Mouse (Mus musculus): ENCODE data around the gene Ppp2ca. TPM values are rescaled to one million over a fixed set of nuclear protein-coding genes. Genes with fewer than 3 reads are reported as not detected.
"Not testable (repeated sequence)": the region's sequence is repeated elsewhere in the genome, so short reads cannot be mapped to it uniquely, and the experiment has no call there.

The Ppp2ca gene
- polyA plus RNA-seq, 1 experiment = 56.9 TPM

GRCm38 (mm10) chr11:52122045-52122444 is 23.6 kb downstream of the Ppp2ca start:
- Histone ChIP-seq H3K27ac (ENCODE audit: insufficient read depth, low read depth, low read length) (no peak overlapping the region), H3K4me3 (ENCODE audit: insufficient read depth, low read depth, low read length) (no peak overlapping the region), H3K4me1 (ENCODE audit: control insufficient read depth, insufficient read depth, low read length) (no peaks in the 10 kb centered on the region)
- no peak for TF ChIP-seq POLR2A (IDR thresholded peaks at IDR 0.05; ENCODE audit: insufficient read depth, low read depth, low read length)
- TF ChIP-seq CTCF (IDR thresholded peaks at IDR 0.05; ENCODE audit: insufficient read depth, low read depth, low read length) = no peak
- 87% methylated on average over 6 of the region's 6 CpGs for WGBS

- no peak for TF ChIP-seq CTCF (IDR thresholded peaks at IDR 0.05; ENCODE audit: insufficient read depth, low read depth, low read length)
- no peak for TF ChIP-seq POLR2A (IDR thresholded peaks at IDR 0.05; ENCODE audit: insufficient read depth, low read depth, low read length)
- no peak overlapping the region for H3K27ac ChIP-seq (ENCODE audit: insufficient read depth, low read depth, low read length)
- WGBS = 86% methylated on average over 4 of the region's 4 CpGs
- peaks cover 5% of the 10 kb centered on the region for H3K4me1 ChIP-seq (ENCODE audit: control insufficient read depth, insufficient read depth, low read length)
- no peak overlapping the region for H3K4me3 ChIP-seq (ENCODE audit: insufficient read depth, low read depth, low read length)
These were observed 26.0 kb downstream of the Ppp2ca start for GRCm38 (mm10) chr11:52124468-52124867.

- TF ChIP-seq CTCF (IDR thresholded peaks at IDR 0.05; ENCODE audit: insufficient read depth, low read depth, low read length) (no peak), POLR2A (IDR thresholded peaks at IDR 0.05; ENCODE audit: insufficient read depth, low read depth, low read length) (no peak)
- H3K4me3 ChIP-seq (ENCODE audit: insufficient read depth, low read depth, low read length) = no peak overlapping the region
- peaks cover 9% of the 10 kb centered on the region for H3K4me1 ChIP-seq (ENCODE audit: control insufficient read depth, insufficient read depth, low read length)
- no peak overlapping the region for H3K27ac ChIP-seq (ENCODE audit: insufficient read depth, low read depth, low read length)
- WGBS = 70% methylated on average over 3 of the region's 3 CpGs
These were observed 28.7 kb downstream of the Ppp2ca start for GRCm38 (mm10) chr11:52127169-52127568.

GRCm38 (mm10) chr11:52127760-52128159 is 29.3 kb downstream of the Ppp2ca start:
- WGBS = 68% methylated on average over 5 of the region's 5 CpGs
- no peak overlapping the region for H3K27ac ChIP-seq (ENCODE audit: insufficient read depth, low read depth, low read length)
- H3K4me3 ChIP-seq (ENCODE audit: insufficient read depth, low read depth, low read length) = no peak overlapping the region
- H3K4me1 ChIP-seq (ENCODE audit: control insufficient read depth, insufficient read depth, low read length) = peaks cover 9% of the 10 kb centered on the region
- TF ChIP-seq CTCF (IDR thresholded peaks at IDR 0.05; ENCODE audit: insufficient read depth, low read depth, low read length) (no peak), POLR2A (IDR thresholded peaks at IDR 0.05; ENCODE audit: insufficient read depth, low read depth, low read length) (no peak)

- peaks cover 9% of the 10 kb centered on the region for H3K4me1 ChIP-seq (ENCODE audit: control insufficient read depth, insufficient read depth, low read length)
- 46% methylated on average over 5 of the region's 5 CpGs for WGBS
- no peak for TF ChIP-seq CTCF (IDR thresholded peaks at IDR 0.05; ENCODE audit: insufficient read depth, low read depth, low read length)
- no peak overlapping the region for H3K4me3 ChIP-seq (ENCODE audit: insufficient read depth, low read depth, low read length)
- peak overlapping the region; percentile 41; the same call in 1 of the 2 replicates for H3K27ac ChIP-seq (ENCODE audit: insufficient read depth, low read depth, low read length)
These were observed 30.0 kb downstream of the Ppp2ca start for GRCm38 (mm10) chr11:52128316-52129061.

- H3K4me1 ChIP-seq (ENCODE audit: control insufficient read depth, insufficient read depth, low read length) = peaks cover 9% of the 10 kb centered on the region
- TF ChIP-seq POLR2A (IDR thresholded peaks at IDR 0.05; ENCODE audit: insufficient read depth, low read depth, low read length) (no peak), CTCF (IDR thresholded peaks at IDR 0.05; ENCODE audit: insufficient read depth, low read depth, low read length) (no peak)
- H3K27ac ChIP-seq (ENCODE audit: insufficient read depth, low read depth, low read length) = no peak overlapping the region
- 25% methylated on average over 3 of the region's 3 CpGs for WGBS
- no peak overlapping the region for H3K4me3 ChIP-seq (ENCODE audit: insufficient read depth, low read depth, low read length)
These were observed 30.7 kb downstream of the Ppp2ca start for GRCm38 (mm10) chr11:52129171-52129570.

GRCm38 (mm10) chr11:52129621-52130450 is 31.4 kb downstream of the Ppp2ca start:
- peaks cover 9% of the 10 kb centered on the region for H3K4me1 ChIP-seq (ENCODE audit: control insufficient read depth, insufficient read depth, low read length)
- WGBS = 42% methylated on average over 10 of the region's 10 CpGs
- no peak for TF ChIP-seq POLR2A (IDR thresholded peaks at IDR 0.05; ENCODE audit: insufficient read depth, low read depth, low read length)
- no peak for TF ChIP-seq CTCF (IDR thresholded peaks at IDR 0.05; ENCODE audit: insufficient read depth, low read depth, low read length)
- no peak overlapping the region for H3K4me3 ChIP-seq (ENCODE audit: insufficient read depth, low read depth, low read length)
- H3K27ac ChIP-seq (ENCODE audit: insufficient read depth, low read depth, low read length) = no peak overlapping the region

GRCm38 (mm10) chr11:52130451-52131068 is 32.1 kb downstream of the Ppp2ca start:
- TF ChIP-seq POLR2A (IDR thresholded peaks at IDR 0.05; ENCODE audit: insufficient read depth, low read depth, low read length) (no peak), CTCF (IDR thresholded peaks at IDR 0.05; ENCODE audit: insufficient read depth, low read depth, low read length) (no peak)
- no peak overlapping the region for H3K27ac ChIP-seq (ENCODE audit: insufficient read depth, low read depth, low read length)
- peaks cover 9% of the 10 kb centered on the region for H3K4me1 ChIP-seq (ENCODE audit: control insufficient read depth, insufficient read depth, low read length)
- WGBS = 79% methylated on average over 7 of the region's 7 CpGs
- no peak overlapping the region for H3K4me3 ChIP-seq (ENCODE audit: insufficient read depth, low read depth, low read length)

GRCm38 (mm10) chr11:52143675-52144074 is 45.2 kb downstream of the Ppp2ca start:
- 41% methylated on average over 4 of the region's 4 CpGs for WGBS
- H3K27ac ChIP-seq (ENCODE audit: insufficient read depth, low read depth, low read length); H3K4me1 ChIP-seq (ENCODE audit: control insufficient read depth, insufficient read depth, low read length); H3K4me3 ChIP-seq (ENCODE audit: insufficient read depth, low read depth, low read length): not testable (repeated sequence)

GRCm38 (mm10) chr11:52145428-52145827 is 46.9 kb downstream of the Ppp2ca start, which contains the start of gene Olfr1373:
Olfr1373 (minus strand) TSS chr11:52145528.
- WGBS = 81% methylated on average over 1 of the region's 1 CpGs
- not testable (repeated sequence) for H3K27ac ChIP-seq (ENCODE audit: insufficient read depth, low read depth, low read length); H3K4me1 ChIP-seq (ENCODE audit: control insufficient read depth, insufficient read depth, low read length); H3K4me3 ChIP-seq (ENCODE audit: insufficient read depth, low read depth, low read length)

Measured in olfactory bulb, adult 2 months (tissue).